Mouse (Mus musculus) embryonic facial prominence, embryonic 13.5 days (tissue): ENCODE data around the gene Papss2. TPM values are rescaled to one million over a fixed set of nuclear protein-coding genes. Genes with fewer than 3 reads are reported as not detected.
"Not testable (repeated sequence)": the region's sequence is repeated elsewhere in the genome, so short reads cannot be mapped to it uniquely, and the experiment has no call there.

ENCODE experiments used
- ATAC-seq: fragments of 200-750 bp; cut with Nextera tagmentation; 2 replicates; pipeline ENCODE4 v1.8.0; 2017; ENCODE audit warnings: low read depth; ENCODE audit not compliant: insufficient number of reproducible peaks, insufficient read depth, low FRiP score, low TSS enrichment
- H3K27ac ChIP-seq: fragments of 300-500 bp; sonication (generic); 2 replicates; pipeline ENCODE4 v1.5.1; 2015; ENCODE audit warnings: moderate library complexity, mild to moderate bottlenecking, inconsistent platforms
- H3K27me3 ChIP-seq: fragments of 300-500 bp; sonication (generic); 2 replicates; pipeline ENCODE4 v1.6.1; 2015; ENCODE audit warnings: mild to moderate bottlenecking, inconsistent platforms
- H3K36me3 ChIP-seq: fragments of 300-500 bp; sonication (generic); 2 replicates; pipeline ENCODE4 v1.6.1; 2015; ENCODE audit warnings: mild to moderate bottlenecking, inconsistent platforms
- H3K4me1 ChIP-seq: fragments of 300-500 bp; sonication (generic); 2 replicates; pipeline ENCODE4 v1.6.1; 2015; ENCODE audit warnings: inconsistent platforms
- H3K4me2 ChIP-seq: fragments of 300-500 bp; sonication (generic); 2 replicates; pipeline ENCODE4 v1.6.1; 2015; ENCODE audit warnings: moderate library complexity, mild to moderate bottlenecking, inconsistent platforms
- H3K4me3 ChIP-seq: fragments of 300-500 bp; sonication (generic); 2 replicates; pipeline ENCODE4 v1.5.1; 2015; ENCODE audit warnings: mild to moderate bottlenecking, inconsistent platforms
- H3K9ac ChIP-seq: fragments of 300-500 bp; sonication (generic); 2 replicates; pipeline ENCODE4 v1.6.1; 2015; ENCODE audit warnings: mild to moderate bottlenecking, inconsistent platforms
- H3K9me3 ChIP-seq: fragments of 300-500 bp; sonication (generic); 2 replicates; pipeline ENCODE4 v1.6.1; 2016; ENCODE audit warnings: inconsistent platforms
- WGBS: fragments of 180-500 bp; shearing (Covaris S2); methylation state at CpG from one replicate; pipeline ENCODE4 v1.1.7; 2015; ENCODE audit warnings: mixed read lengths; 5-methylcytosine and 5-hydroxymethylcytosine counted together
- polyA plus RNA-seq: library from polyadenylated mRNA; unstranded; fragments of >200 nt; fragmentation: Nextera tagmentation; extraction: Ambion mirVana; gene quantifications from 2 replicates; pipeline ENCODE4 v1.2.1, GENCODE M21; 2015

Gene Papss2
- polyA plus RNA-seq, 1 experiment from 2014 or later, result 18.4 TPM

DNA sequence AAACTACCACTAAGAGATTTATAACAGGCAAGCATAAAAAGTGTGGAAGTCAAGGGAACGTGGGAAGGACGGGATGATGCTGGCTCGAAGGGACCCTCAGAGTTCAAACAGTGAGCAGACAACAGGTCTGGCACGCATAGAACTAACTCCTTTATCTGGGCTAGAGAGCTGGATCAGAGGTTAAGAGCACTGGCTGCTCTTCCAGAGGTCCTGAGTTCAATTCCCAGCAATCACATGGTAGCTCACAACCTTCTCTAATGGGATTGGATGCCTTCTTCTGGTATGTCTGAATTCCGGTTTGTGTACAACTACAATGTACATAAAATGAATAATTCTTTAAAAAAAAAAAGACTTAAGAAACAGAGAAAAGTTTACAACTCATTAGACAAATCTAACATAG, 87.5 kb downstream of the Papss2 start:
- Histone ChIP-seq H3K27me3 (no peaks in the 10 kb centered on the region), H3K4me1 (no peaks in the 10 kb centered on the region), H3K36me3 (peaks cover 44% of the 10 kb centered on the region), H3K27ac (no peak overlapping the region), H3K4me2 (no peak overlapping the region), H3K9me3 (no peaks in the 10 kb centered on the region), H3K4me3 (no peak overlapping the region), H3K9ac (no peak overlapping the region)
- 94% methylated on average over 5 of the region's 5 CpGs for WGBS
- no peak for ATAC-seq

DNA sequence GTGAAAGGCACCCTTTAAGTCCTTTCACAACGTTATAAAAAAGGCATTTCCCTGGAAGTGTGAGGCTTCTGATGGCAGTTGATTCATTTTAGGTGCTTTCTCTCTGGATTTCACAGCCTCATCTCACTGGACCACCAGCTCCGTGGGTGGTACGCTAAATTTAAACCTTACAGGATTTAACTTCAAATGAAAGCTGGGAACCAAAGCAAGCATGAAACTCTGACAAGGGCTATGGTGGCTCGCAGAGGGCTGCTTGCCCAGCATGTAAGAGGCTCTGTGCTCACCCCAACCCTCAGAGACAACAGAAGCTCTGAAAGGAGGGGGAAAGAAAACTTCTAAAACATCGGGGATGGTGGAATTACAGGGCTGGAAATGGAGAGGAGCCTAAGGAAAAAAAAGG, 92.1 kb downstream of the Papss2 start:
- Histone ChIP-seq H3K4me1 (no peaks in the 10 kb centered on the region), H3K27me3 (no peaks in the 10 kb centered on the region), H3K27ac (no peak overlapping the region), H3K4me2 (no peak overlapping the region), H3K9ac (no peak overlapping the region), H3K36me3 (peaks cover 38% of the 10 kb centered on the region), H3K4me3 (no peak overlapping the region), H3K9me3 (no peaks in the 10 kb centered on the region)
- no peak for ATAC-seq
- WGBS, result 81% methylated on average over 5 of the region's 5 CpGs

DNA sequence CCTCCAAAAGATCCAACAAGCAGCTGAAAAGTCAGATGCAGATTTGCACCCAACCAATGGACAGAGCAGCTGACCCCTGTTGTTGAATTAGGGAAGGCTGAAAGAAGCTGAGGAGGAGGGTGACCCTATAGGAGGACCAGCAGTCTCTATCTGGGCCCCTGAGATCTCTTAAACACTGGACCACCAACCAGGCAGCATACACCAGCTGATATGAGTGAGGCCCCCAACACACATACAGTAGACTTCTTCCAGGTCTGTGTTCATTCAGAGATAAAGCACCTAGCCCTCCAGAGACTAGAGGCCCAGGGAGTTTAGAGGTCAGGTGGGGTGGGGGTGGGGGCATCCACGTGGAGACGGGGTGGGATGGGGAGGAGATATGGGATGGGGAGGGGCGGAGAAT, 92.6 kb downstream of the Papss2 start:
- 80% methylated on average over 3 of the region's 3 CpGs for WGBS
- H3K36me3 ChIP-seq, result peaks cover 38% of the 10 kb centered on the region

GRCm38 (mm10) chr19:32689724-32690123, 94.1 kb downstream of the Papss2 start:
- Histone ChIP-seq H3K36me3 (peaks cover 52% of the 10 kb centered on the region), H3K4me3 (no peak overlapping the region), H3K27me3 (no peaks in the 10 kb centered on the region), H3K27ac (no peak overlapping the region), H3K4me2 (no peak overlapping the region), H3K9ac (no peak overlapping the region), H3K4me1 (no peaks in the 10 kb centered on the region), H3K9me3 (no peaks in the 10 kb centered on the region)
- 69% methylated on average over 6 of the region's 6 CpGs for WGBS
- no peak for ATAC-seq

More for the DNA sequence above, 92.6 kb downstream of the Papss2 start:
- not testable (repeated sequence) for ATAC-seq, H3K4me3 ChIP-seq, H3K9ac ChIP-seq, H3K9me3 ChIP-seq, H3K27me3 ChIP-seq, H3K27ac ChIP-seq, H3K4me1 ChIP-seq, H3K4me2 ChIP-seq

- 88% methylated on average over 2 of the region's 2 CpGs for WGBS
- Histone ChIP-seq H3K36me3 (peaks cover 72% of the 10 kb centered on the region), H3K4me2 (no peak overlapping the region), H3K4me3 (no peak overlapping the region), H3K4me1 (no peaks in the 10 kb centered on the region), H3K9me3 (no peaks in the 10 kb centered on the region), H3K27me3 (no peaks in the 10 kb centered on the region), H3K9ac (no peak overlapping the region), H3K27ac (no peak overlapping the region)
- ATAC-seq, result no peak
Observed at GRCm38 (mm10) chr19:32696674-32697073, 101.1 kb downstream of the Papss2 start.

DNA sequence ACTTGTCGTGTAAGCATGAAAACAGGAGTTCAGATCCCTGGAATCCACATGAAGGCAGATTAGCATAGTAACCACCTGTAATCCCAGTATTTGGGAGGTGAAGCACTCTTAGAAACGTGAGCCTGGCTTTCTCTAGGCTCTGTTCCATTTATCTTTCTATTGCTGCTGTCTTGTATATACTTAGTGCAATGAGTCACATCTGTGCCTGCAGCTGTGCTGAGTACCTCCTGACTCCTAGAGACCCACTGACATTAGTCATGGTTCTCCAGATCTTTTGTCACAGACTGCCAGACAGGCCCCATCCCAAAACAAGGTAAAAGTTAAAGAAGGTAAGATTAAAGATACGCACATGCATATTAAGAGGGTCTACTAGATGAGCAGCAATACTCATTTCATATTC, 106.6 kb downstream of the Papss2 start:
- no peak overlapping the region for H3K9ac ChIP-seq
- H3K27me3 ChIP-seq, result no peaks in the 10 kb centered on the region
- H3K4me1 ChIP-seq, result no peaks in the 10 kb centered on the region
- no peaks in the 10 kb centered on the region for H3K9me3 ChIP-seq
- WGBS, result 78% methylated on average over 3 of the region's 3 CpGs
- ATAC-seq, result no peak
- H3K27ac ChIP-seq, result no peak overlapping the region
- H3K36me3 ChIP-seq, result peaks cover 67% of the 10 kb centered on the region
- H3K4me2 ChIP-seq, result no peak overlapping the region
- H3K4me3 ChIP-seq, result no peak overlapping the region

- Histone ChIP-seq H3K27ac (no peak overlapping the region), H3K9ac (no peak overlapping the region), H3K4me1 (peaks cover 15% of the 10 kb centered on the region), H3K4me2 (no peak overlapping the region), H3K9me3 (no peaks in the 10 kb centered on the region), H3K4me3 (no peak overlapping the region), H3K27me3 (no peaks in the 10 kb centered on the region), H3K36me3 (peaks cover 26% of the 10 kb centered on the region)
- ATAC-seq, result no peak
- 91% methylated on average over 5 of the region's 5 CpGs for WGBS
Observed at GRCm38 (mm10) chr19:32708996-32709395, 113.4 kb downstream of the Papss2 start.

DNA sequence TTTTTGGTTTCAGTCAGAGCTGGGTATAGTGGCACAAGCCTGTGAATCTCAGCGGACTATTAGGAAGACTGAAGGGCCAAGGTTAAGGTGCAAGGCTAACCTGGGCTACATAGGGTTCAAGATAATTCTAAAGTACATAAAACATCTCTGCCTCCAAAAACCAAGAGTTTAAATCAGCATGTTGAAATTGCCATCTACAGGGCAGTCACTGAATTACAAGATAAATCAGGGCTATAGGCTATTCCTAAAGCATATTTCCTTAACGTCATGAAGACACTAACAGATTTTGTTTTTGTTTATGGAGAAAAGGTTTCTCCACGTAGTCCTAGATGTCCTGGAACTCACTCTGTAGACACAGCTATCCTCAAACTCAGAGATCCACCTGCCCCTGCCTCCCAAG, 114.7 kb downstream of the Papss2 start:
- Histone ChIP-seq H3K4me1 (peaks cover 15% of the 10 kb centered on the region), H3K36me3 (peaks cover 13% of the 10 kb centered on the region), H3K9ac (no peak overlapping the region), H3K27me3 (no peaks in the 10 kb centered on the region), H3K9me3 (no peaks in the 10 kb centered on the region), H3K4me2 (no peak overlapping the region), H3K27ac (no peak overlapping the region), H3K4me3 (no peak overlapping the region; the same call in 1 of the 2 replicates)
- 66% methylated on average over 3 of the region's 3 CpGs for WGBS
- ATAC-seq, result no peak

- Histone ChIP-seq H3K4me1 (peaks cover 15% of the 10 kb centered on the region), H3K27ac (peak overlapping the region; percentile 84), H3K9ac (peak overlapping the region; percentile 93), H3K4me2 (peak overlapping the region; percentile 80), H3K4me3 (peak overlapping the region; percentile 96), H3K9me3 (no peaks in the 10 kb centered on the region), H3K27me3 (no peaks in the 10 kb centered on the region), H3K36me3 (no peaks in the 10 kb centered on the region)
- WGBS, result under 1% methylated on average over 61 of the region's 63 CpGs
- ATAC-seq, result peak; percentile 93
Observed at GRCm38 (mm10) chr19:32711761-32712541, 116.4 kb downstream of the Papss2 start.

GRCm38 (mm10) chr19:32712588-32713042, 117.0 kb downstream of the Papss2 start:
- H3K27ac ChIP-seq, result peak overlapping the region; percentile 55; the same call in 1 of the 2 replicates
- ATAC-seq, result peak; percentile 78
- 0% methylated on average over 11 of the region's 11 CpGs for WGBS

DNA sequence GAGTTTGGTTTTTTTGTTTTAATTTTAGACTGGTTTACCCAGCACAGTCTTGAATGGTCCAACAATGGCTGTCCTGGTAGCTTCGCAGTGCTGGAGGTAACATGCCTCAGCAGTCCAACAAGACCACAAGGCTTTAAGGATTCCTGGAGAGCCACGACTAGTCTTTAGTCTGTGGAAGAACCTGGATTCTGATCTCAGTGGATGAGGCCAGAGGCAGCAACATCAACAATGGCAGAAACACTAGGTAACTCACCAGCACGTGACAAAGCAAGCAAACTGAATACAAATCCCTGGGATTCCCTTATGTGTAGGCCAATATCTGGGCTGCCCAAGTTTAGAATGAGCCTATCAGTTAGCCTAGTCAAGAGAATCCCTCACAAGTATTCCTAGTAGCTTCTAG, 117.9 kb downstream of the Papss2 start:
- no peak overlapping the region for H3K4me2 ChIP-seq
- H3K27me3 ChIP-seq, result no peaks in the 10 kb centered on the region
- WGBS, result 85% methylated on average over 3 of the region's 3 CpGs
- H3K27ac ChIP-seq, result no peak overlapping the region
- H3K4me3 ChIP-seq, result no peak overlapping the region
- H3K9me3 ChIP-seq, result no peaks in the 10 kb centered on the region
- H3K9ac ChIP-seq, result no peak overlapping the region
- H3K4me1 ChIP-seq, result peaks cover 15% of the 10 kb centered on the region
- H3K36me3 ChIP-seq, result no peaks in the 10 kb centered on the region
- no peak for ATAC-seq

More at GRCm38 (mm10) chr19:32712588-32713042, 117.0 kb downstream of the Papss2 start:
- Histone ChIP-seq H3K9ac (peak overlapping the region; percentile 93), H3K4me2 (peak overlapping the region; percentile 80), H3K36me3 (no peaks in the 10 kb centered on the region), H3K4me1 (peaks cover 15% of the 10 kb centered on the region), H3K27me3 (no peaks in the 10 kb centered on the region), H3K9me3 (no peaks in the 10 kb centered on the region), H3K4me3 (peak overlapping the region; percentile 96)

DNA sequence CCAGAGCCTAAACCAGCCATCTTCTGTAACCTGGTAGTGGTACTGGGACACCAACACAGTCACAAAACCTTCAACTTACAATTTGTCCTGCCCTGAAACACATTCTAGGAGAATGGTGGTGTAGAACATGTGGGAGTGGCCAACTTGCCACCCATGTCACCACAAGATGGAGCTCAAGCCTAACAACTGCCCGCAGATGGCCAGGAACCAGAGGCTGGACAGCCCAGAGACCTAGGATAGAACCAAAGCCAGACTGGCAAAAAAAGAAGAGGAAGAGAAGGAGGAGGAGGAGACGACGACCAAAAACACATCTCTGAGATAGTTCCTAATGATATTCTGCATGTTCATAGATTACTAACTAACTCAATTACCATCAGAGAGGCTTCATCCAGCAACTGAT, 119.6 kb downstream of the Papss2 start:
- H3K4me2 ChIP-seq, result no peak overlapping the region
- no peaks in the 10 kb centered on the region for H3K9me3 ChIP-seq
- WGBS, result 7% methylated on average over 3 of the region's 3 CpGs
- peaks cover 13% of the 10 kb centered on the region for H3K4me1 ChIP-seq
- no peak overlapping the region for H3K9ac ChIP-seq
- no peak for ATAC-seq
- no peak overlapping the region for H3K27ac ChIP-seq
- H3K4me3 ChIP-seq, result no peak overlapping the region
- H3K36me3 ChIP-seq, result no peaks in the 10 kb centered on the region
- H3K27me3 ChIP-seq, result no peaks in the 10 kb centered on the region
